Mouse (Mus musculus): ENCODE measurements around the gene Pcgf6.

Gene Pcgf6

GRCm38 (mm10) chr19:47050271-47051032 lies at the start of gene Pcgf6:
Gene Pcgf6, minus strand, starts transcription at chr19:47050906.
- peak; percentile 86 to 91 for DNase-seq

GRCm38 (mm10) chr19:47090550-47091156 lies 39.9 kb upstream of the Pcgf6 start, which contains the start of the genes Usmg5 and Pdcd11:
Gene Usmg5, minus strand, starts transcription at chr19:47090647.
Gene Pdcd11, plus strand, starts transcription at chr19:47090768.
- DNase-seq, result peak; percentile 97 to 98

GRCm38 (mm10) chr19:47089718-47090525 lies 39.2 kb upstream of the Pcgf6 start:
- no peak for DNase-seq

DNA sequence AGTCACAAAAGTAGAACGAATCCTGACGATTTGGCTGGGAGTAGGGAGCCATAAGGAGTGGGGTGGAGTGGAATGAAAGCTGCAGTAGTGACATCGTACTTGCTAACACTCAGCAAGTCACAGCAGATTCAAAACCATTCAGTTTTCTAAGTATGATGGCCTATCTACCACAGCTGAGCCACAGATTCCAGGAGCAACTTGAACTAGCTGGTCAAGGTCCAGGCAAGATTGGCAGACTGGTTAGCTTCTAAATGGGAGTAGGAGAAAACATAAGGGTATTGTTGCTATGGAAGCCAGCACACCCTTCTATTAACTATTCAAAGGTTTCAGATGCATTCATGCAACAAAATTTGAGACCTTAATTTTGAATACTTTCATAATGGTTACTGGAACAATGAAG lies 37.5 kb upstream of the Pcgf6 start:
- no peak for DNase-seq

DNA sequence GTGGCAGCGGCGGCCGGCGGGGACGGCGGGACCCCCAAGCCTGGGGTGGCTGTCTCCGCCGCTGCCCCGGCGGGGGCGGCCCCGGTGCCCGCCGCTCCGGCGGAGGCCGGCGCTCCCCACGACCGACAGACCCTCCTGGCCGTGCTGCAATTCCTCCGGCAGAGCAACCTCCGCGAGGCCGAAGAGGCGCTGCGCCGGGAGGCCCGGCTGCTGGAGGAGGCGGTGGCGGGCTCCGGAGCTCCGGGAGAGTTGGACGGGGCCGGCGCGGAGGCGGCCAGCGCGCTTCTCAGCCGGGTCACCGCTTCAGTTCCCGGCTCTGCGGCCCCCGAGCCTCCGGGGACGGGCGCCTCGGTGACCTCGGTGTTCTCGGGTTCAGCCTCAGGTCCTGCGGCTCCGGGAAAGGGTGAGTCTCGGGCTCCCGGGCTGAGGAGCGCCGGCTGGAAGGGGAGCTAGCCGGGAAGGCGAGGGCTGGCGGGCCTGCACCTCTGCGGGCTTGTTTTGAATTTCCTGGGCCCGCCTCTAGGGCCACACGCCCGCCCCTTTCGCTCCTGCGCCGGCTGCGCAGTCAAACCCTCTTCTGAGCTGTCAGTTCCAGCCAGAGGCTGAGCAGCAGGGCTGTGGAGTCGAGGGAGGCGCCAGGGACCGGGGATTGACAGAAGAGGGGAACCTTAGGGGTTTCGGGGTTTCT lies 17.4 kb upstream of the Pcgf6 start:
- DNase-seq, result peak; percentile 88 to 92

GRCm38 (mm10) chr19:47067096-47067882 lies 16.6 kb upstream of the Pcgf6 start, which contains the start of gene Taf5:
Gene Taf5, plus strand, starts transcription at chr19:47067746.
- peak; percentile 98 to 99 for DNase-seq

DNA sequence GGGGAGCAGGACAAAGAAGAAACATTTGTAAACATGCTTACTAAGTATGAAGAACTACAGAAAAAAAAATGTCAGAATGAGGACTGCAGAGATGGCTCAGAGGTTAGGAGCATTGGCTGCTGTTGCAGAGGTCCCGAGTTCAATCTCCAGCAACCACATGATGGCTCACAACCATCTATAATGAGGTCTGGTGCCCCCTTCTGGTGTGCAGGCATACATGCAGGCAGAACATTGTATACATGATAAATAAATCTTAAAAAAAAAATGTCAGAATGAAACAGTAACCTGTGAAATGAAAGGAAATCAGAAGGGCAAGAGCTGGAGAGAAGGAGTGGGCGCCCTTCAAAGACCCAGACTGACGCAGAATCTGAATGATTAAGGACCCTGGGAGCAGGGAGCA lies 15.2 kb upstream of the Pcgf6 start:
- no peak for DNase-seq

GRCm38 (mm10) chr19:47057684-47058083 lies 7.0 kb upstream of the Pcgf6 start:
- no peak for DNase-seq

DNA sequence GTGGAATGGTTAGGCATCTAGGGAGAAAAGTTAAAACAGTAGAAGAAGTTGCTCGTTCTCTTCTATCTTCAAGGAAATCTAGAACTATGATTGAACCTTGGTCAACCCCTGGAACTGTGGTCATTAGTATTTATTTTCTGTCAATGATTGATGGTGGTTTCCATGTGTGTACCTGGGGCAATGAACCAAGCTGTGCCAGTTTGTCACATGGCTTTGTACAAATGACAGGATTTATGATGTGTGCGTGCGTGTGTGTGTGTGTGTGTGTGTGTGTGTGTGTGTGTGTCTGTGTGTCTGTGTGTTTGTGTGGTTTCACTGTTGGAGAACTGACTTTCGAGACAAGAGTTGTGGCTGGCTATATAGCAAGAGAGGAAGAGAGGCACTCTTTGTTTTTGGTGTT lies 2.8 kb upstream of the Pcgf6 start:
- peak; percentile 37 to 54 for DNase-seq

DNA sequence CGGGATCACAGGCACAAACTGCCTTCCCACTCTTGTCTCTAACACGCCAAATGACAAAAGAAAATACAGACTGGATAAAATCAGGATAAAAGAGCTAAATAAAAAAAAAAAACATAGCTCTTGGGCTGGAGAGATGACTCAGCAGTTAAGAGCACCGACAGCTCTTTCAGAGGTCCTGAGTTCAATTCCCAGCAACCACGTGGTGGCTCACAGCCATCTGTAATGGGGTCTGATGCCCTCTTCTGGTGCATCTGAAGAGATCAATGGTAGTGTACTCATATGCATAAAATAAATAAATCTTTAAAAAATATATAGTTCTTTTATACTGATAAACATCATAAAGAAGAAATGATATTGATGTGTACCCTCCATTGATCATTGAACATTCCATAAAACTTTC lies 2.2 kb upstream of the Pcgf6 start:
- DNase-seq, result no peak

DNA sequence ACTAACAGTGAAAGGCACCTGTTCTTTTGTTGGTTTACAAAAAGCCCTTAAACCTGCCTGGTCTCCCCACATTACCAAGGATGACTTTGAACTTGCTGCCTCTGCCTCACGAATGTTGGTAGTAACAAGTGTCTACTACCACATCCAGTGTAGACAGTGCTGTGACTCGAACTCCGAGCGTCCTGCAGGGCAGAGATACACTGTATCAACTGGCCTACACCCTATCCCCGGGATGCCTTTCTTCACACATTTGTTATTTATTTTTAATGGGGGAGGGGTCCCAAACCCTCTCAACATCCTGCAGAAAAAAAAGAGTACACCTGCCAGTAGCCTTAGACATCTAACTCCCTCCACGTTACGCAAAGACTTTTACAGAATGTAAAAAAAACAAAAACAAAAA lies 866 bp downstream of the Pcgf6 start:
- no peak for DNase-seq

DNA sequence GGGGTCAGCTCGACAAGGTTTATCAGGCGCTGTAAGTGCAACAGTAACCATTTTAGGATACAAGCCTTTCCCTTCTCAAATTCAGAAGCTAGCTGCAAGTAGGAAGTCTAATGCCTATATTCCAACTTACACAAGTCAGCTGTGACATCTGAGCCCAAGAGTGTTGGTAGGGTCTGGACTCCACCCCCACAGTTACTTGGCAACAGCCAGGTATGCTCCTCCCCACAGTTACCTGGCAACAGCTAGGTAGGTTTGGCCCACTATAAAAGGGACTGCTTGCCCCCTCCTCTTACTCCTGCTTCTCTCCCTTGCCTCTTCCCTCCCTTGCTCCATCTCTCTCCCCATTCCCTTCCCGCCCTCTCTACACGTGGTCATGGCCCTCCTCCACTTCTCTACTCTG lies 1.6 kb downstream of the Pcgf6 start:
- DNase-seq, result no peak

GRCm38 (mm10) chr19:47047236-47047833 lies 3.4 kb downstream of the Pcgf6 start:
- no peak for DNase-seq

DNA sequence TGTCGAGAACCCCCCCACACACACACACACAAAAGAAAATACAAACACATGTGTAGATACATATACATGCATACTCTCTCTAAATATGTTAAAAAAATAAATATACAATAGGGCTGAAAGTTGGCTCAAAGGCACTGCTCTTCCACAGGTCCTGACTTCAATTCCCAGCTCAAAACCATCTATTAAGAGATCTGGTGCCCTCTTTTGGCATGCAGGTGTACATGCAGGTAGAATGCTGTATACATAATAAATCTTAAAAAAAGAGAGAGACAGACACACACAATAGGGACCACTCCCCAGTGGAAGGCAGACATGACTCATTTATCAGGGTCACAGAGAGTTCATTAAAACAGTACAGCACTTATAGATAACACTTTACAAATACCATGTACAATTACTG lies 4.4 kb downstream of the Pcgf6 start:
- DNase-seq, result no peak

DNA sequence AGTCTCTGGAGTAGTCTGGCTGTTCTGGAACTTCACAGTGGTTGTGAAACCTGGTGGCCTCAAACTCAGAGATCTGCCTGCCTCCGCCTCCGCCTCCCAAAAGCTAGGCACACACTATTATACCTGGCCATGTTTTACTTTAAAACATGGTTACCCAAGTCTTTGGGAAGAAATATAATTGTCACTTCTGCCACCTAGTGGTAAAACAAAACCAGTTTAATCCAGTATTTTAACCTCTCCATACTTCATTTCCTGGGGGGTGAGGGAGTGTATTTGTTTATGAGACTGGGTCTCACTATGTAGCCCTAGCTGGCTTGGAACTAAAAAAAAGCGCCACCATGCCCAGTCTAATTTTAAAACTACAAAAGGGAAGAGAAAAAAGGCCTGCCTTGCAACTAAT lies 7.1 kb downstream of the Pcgf6 start:
- no peak for DNase-seq

GRCm38 (mm10) chr19:47040720-47041473 lies 9.8 kb downstream of the Pcgf6 start:
- DNase-seq, result no peak

DNA sequence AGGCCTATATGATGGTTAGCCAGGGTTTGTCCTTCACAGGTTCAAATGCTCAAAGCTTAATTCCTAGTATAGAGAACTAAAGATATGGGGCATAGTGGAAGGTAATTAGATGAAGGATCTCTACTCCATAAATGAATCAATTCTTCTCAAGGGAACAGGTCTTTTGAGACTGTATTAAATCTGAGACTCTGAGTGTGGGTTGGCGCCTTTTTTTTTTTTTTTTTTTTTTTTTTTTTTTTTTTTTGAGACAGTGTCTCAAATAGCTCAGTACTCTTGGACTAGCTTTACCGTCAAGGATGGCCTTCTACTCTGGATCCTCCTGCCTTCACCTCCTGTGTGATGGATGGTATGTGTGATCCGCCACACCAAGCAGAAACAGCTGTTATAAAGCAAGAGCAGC lies 14.1 kb downstream of the Pcgf6 start:
- DNase-seq, result no peak

DNA sequence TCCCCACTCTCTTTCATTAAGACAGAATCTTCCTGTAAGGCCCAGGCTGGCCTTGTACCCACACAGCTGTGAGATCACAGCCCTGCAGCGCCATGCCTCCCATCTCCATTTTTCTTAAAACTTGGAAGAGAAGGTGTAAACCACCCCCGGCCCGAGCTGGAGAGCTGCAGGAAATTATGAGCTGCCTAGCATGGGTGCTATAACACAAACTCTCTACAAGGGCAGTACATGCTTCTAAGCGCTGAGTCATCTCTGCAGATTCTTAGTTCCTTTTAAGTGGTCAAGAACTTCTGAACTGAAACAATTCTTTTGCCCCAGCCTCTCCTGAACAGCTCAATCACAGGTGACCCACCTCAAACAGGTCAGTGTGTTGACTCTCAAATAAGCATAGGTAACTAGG lies 15.8 kb downstream of the Pcgf6 start:
- DNase-seq, result no peak

DNA sequence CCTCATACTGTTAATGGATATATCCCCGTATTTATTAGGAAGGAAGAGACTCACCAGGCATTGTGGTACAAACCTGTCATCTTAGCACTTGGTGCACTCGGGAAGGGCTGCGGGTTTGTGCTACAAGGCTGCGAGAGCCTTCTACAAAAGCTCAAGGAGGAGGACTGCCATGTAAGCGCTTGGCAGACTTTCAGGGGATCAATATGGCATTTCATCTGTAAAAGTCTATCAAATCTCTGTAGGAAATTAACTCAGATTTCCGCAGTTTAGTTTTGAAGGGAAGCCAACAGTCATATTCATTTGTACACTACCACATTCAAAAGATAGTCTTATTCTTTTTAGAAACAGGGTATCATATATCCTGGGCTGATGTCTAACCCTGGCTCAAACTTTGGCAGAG lies 18.9 kb downstream of the Pcgf6 start:
- DNase-seq, result no peak

- no peak for DNase-seq
These were observed 20.9 kb downstream of the Pcgf6 start for GRCm38 (mm10) chr19:47029796-47030195.

DNA sequence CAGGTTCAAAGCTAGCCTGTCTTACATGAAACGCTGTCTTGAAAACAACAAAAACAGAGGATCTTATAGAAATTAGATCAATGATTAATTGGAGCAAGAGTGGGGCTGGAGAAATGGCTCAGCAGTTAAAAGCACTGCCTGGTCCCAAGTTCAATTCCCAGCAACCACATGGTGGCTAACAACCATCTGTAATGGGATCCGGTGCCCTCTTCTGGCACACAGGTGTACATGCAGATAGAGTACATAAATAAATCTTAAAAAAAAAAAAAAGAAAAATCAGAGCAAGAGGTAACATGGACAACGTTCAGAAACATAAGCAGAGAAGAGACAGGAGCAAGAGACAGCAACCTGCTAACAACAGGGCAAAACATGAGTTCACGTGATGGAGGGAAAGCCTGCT lies 24.2 kb downstream of the Pcgf6 start:
- DNase-seq, result no peak
